Comparison of ENCODE assay signal across 28 mouse cellular contexts in the genomic region with DNA sequence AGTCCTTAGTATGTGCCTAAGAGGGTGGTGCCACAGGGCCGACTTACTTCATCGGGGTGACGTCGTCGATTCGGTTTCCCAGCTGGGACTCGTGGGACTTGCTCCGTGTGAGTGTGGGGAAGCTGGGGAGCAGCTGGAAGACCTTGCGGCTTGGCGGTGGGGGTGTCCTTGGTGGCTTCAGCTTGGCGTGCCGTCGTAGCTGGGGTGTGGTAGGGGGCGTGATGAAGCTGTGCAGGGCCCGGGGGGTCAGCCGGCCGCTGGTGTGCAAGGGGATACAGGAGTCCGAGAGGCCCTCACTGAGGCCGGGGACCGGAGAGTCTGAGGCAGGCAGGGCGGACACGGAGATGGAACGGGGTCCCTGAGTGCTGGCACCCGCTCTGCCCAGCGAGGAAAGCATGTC.
A peak's percentile ranks its signal among the peaks of the same experiment; 100 is the strongest.
DNase-seq lines count a peak whose midpoint lies in the region; ATAC-seq and TF ChIP-seq lines count a peak whose summit lies in the region.
"Had no signal": no experiment of that assay in that cellular context is flagged by ENCODE, and none has a peak within 500 bp of the region (broad histone marks: within the 10 kb centered on the region; RNA-seq: fewer than 3 reads in every experiment).

No protein-coding gene starts in this region.

- DNase-seq in forebrain, embryonic 10.5 days (ENCODE audit: extremely low spot score, low spot score) = no peak
- DNase-seq in heart, adult 18-20 months = peak; percentile 42 to 46
- peak; percentile 26 for DNase-seq in thymus, postnatal 4 days
- DNase-seq in thymus, postnatal 36 days = no peak
- no peak for DNase-seq in stomach, postnatal 0 days (ENCODE audit: low spot score)
- DNase-seq: adrenal gland, postnatal 14 days; cerebellum, adult 11 months; cerebellum, adult 2 months; cerebellum, adult 9-11 months; cerebellum, postnatal 25 days; forebrain, postnatal 0 days; gastrocnemius, postnatal 14 days; heart, postnatal 10 days; heart, postnatal 36 days had no signal

- peaks cover 41% of the 10 kb centered on the region for H3K4me1 ChIP-seq in forebrain, embryonic 10.5 days
- H3K4me1 ChIP-seq in forebrain, embryonic 16.5 days (replicated peaks; ENCODE audit: control insufficient read depth, insufficient read depth, low read length) = no peaks in the 10 kb centered on the region
- H3K4me1 ChIP-seq in heart, embryonic 11.5 days (ENCODE audit: control insufficient read depth, insufficient read depth, low read length) = peaks cover 9% of the 10 kb centered on the region
- H3K4me1 ChIP-seq in stomach, postnatal 0 days (replicated peaks; ENCODE audit: control insufficient read depth, insufficient read depth) = 0 out of 2 replicates have a peak, but pooled peaks cover 3% of the 10 kb centered on the region
- peaks cover 21% of the 10 kb centered on the region for H3K4me1 ChIP-seq in hindbrain, embryonic 12.5 days

- ATAC-seq in forebrain, embryonic 16.5 days = no peak
- ATAC-seq in heart, embryonic 11.5 days (replicated peaks; ENCODE audit: insufficient number of reproducible peaks, low FRiP score, low TSS enrichment) = no peak
- ATAC-seq in stomach, postnatal 0 days (ENCODE audit: low FRiP score, low TSS enrichment) = 0 out of 2 replicates have a peak, but pooled peaks have one; percentile 28
- ATAC-seq in hindbrain, embryonic 12.5 days (ENCODE audit: low FRiP score) = no peak
- ATAC-seq: forebrain, embryonic 13.5 days; forebrain, postnatal 0 days; hindbrain, postnatal 0 days; inflammation-experienced regulatory T-cells, adult 6 months; intestine, embryonic 16.5 days had no signal

- 97% methylated on average over 25 of the region's 25 CpGs for WGBS in forebrain, embryonic 10.5 days
- WGBS in forebrain, embryonic 16.5 days = 96% methylated on average over 25 of the region's 25 CpGs
- 92% methylated on average over 25 of the region's 25 CpGs for WGBS in heart, embryonic 11.5 days (ENCODE audit: insufficient replicate concordance)
- 91% methylated on average over 25 of the region's 25 CpGs for WGBS in stomach, postnatal 0 days
- WGBS in hindbrain, embryonic 12.5 days = 97% methylated on average over 25 of the region's 25 CpGs

- peak overlapping the region; percentile 76; the same call in 1 of the 2 replicates for H3K27ac ChIP-seq in forebrain, embryonic 10.5 days
- H3K27ac ChIP-seq in forebrain, embryonic 16.5 days (ENCODE audit: low read length) = no peak overlapping the region
- H3K27ac ChIP-seq in heart, embryonic 11.5 days (ENCODE audit: low read depth, low read length) = no peak overlapping the region
- no peak overlapping the region for H3K27ac ChIP-seq in stomach, postnatal 0 days (replicated peaks)
- H3K27ac ChIP-seq in hindbrain, embryonic 12.5 days = no peak overlapping the region
- H3K27ac ChIP-seq: embryonic facial prominence, embryonic 12.5 days; embryonic facial prominence, embryonic 15.5 days; forebrain, embryonic 13.5 days; heart, adult 2 months; heart, embryonic 15.5 days; hindbrain, embryonic 14.5 days; hindbrain, postnatal 0 days had no signal

- H3K36me3 ChIP-seq in forebrain, embryonic 10.5 days (replicated peaks) = peaks cover 45% of the 10 kb centered on the region
- no peaks in the 10 kb centered on the region; the same call in 1 of the 2 replicates for H3K36me3 ChIP-seq in forebrain, embryonic 16.5 days (ENCODE audit: control insufficient read depth, insufficient read depth)
- H3K36me3 ChIP-seq in heart, embryonic 11.5 days (ENCODE audit: control insufficient read depth, insufficient read depth, low read length) = peaks cover 15% of the 10 kb centered on the region
- H3K36me3 ChIP-seq in stomach, postnatal 0 days (ENCODE audit: control insufficient read depth, insufficient read depth, low read length) = peaks cover 7% of the 10 kb centered on the region; the same call in 1 of the 2 replicates
- H3K36me3 ChIP-seq in hindbrain, embryonic 12.5 days = peaks cover 12% of the 10 kb centered on the region

- H3K4me3 ChIP-seq in forebrain, embryonic 10.5 days = no peak overlapping the region
- no peak overlapping the region for H3K4me3 ChIP-seq in forebrain, embryonic 16.5 days (replicated peaks; ENCODE audit: low read length)
- no peak overlapping the region for H3K4me3 ChIP-seq in heart, embryonic 11.5 days (ENCODE audit: low read depth, low read length)
- H3K4me3 ChIP-seq in stomach, postnatal 0 days (ENCODE audit: low read depth, low read length) = no peak overlapping the region
- no peak overlapping the region for H3K4me3 ChIP-seq in hindbrain, embryonic 12.5 days
- H3K4me3 ChIP-seq: embryonic facial prominence, embryonic 12.5 days; embryonic facial prominence, embryonic 15.5 days; forebrain, embryonic 13.5 days; heart, adult 2 months; heart, embryonic 12.5 days; heart, embryonic 15.5 days; hindbrain, embryonic 10.5 days had no signal

- H3K4me2 ChIP-seq in forebrain, embryonic 16.5 days (ENCODE audit: low read length) = no peak overlapping the region
- H3K4me2 ChIP-seq in heart, embryonic 11.5 days = no peak overlapping the region
- H3K4me2 ChIP-seq in stomach, postnatal 0 days (replicated peaks; ENCODE audit: low read depth) = no peak overlapping the region
- H3K4me2 ChIP-seq in hindbrain, embryonic 12.5 days (replicated peaks) = no peak overlapping the region
- H3K4me2 ChIP-seq: embryonic facial prominence, embryonic 12.5 days; embryonic facial prominence, embryonic 15.5 days; forebrain, embryonic 13.5 days; heart, embryonic 12.5 days; heart, embryonic 15.5 days; hindbrain, embryonic 14.5 days had no signal

- H3K27me3 ChIP-seq in forebrain, embryonic 10.5 days (ENCODE audit: poor library complexity, severe bottlenecking) = no peaks in the 10 kb centered on the region
- H3K27me3 ChIP-seq in forebrain, embryonic 16.5 days (replicated peaks; ENCODE audit: control insufficient read depth, insufficient read depth, low read length) = no peaks in the 10 kb centered on the region
- H3K27me3 ChIP-seq in heart, embryonic 11.5 days (ENCODE audit: control insufficient read depth, insufficient read depth, low read length) = no peaks in the 10 kb centered on the region
- no peaks in the 10 kb centered on the region for H3K27me3 ChIP-seq in stomach, postnatal 0 days (ENCODE audit: control insufficient read depth, insufficient read depth, low read length)
- no peaks in the 10 kb centered on the region for H3K27me3 ChIP-seq in hindbrain, embryonic 12.5 days
- H3K27me3 ChIP-seq: embryonic facial prominence, embryonic 12.5 days; embryonic facial prominence, embryonic 15.5 days; forebrain, embryonic 13.5 days; heart, embryonic 12.5 days; heart, embryonic 15.5 days had no signal

- no peak overlapping the region for H3K9ac ChIP-seq in forebrain, embryonic 16.5 days (replicated peaks; ENCODE audit: low read depth, low read length)
- H3K9ac ChIP-seq in heart, embryonic 11.5 days (ENCODE audit: low read depth, low read length) = no peak overlapping the region
- H3K9ac ChIP-seq in stomach, postnatal 0 days (ENCODE audit: low read length) = no peak overlapping the region
- no peak overlapping the region for H3K9ac ChIP-seq in hindbrain, embryonic 12.5 days
- H3K9ac ChIP-seq: embryonic facial prominence, embryonic 12.5 days; embryonic facial prominence, embryonic 15.5 days; forebrain, embryonic 13.5 days; forebrain, postnatal 0 days; heart, embryonic 12.5 days; heart, embryonic 15.5 days; hindbrain, embryonic 14.5 days had no signal

- no peaks in the 10 kb centered on the region for H3K9me3 ChIP-seq in forebrain, embryonic 10.5 days
- 0 out of 2 replicates have a peak, but pooled peaks cover 2% of the 10 kb centered on the region for H3K9me3 ChIP-seq in forebrain, embryonic 16.5 days (ENCODE audit: control insufficient read depth, low read length)
- 0 out of 2 replicates have a peak, but pooled peaks cover 2% of the 10 kb centered on the region for H3K9me3 ChIP-seq in heart, embryonic 11.5 days (replicated peaks; ENCODE audit: control insufficient read depth, low read length)
- no peaks in the 10 kb centered on the region for H3K9me3 ChIP-seq in stomach, postnatal 0 days (ENCODE audit: control insufficient read depth, low read length)
- H3K9me3 ChIP-seq in hindbrain, embryonic 12.5 days (replicated peaks) = no peaks in the 10 kb centered on the region; the same call in 1 of the 2 replicates
- H3K9me3 ChIP-seq: embryonic facial prominence, embryonic 12.5 days; embryonic facial prominence, embryonic 15.5 days; heart, embryonic 15.5 days had no signal

- TF ChIP-seq CTCF in stomach, postnatal 0 days (IDR thresholded peaks at IDR 0.05; ENCODE audit: low read depth) = no peak

- no peak for TF ChIP-seq EP300 in stomach, postnatal 0 days (optimal IDR thresholded peaks at IDR 0.05)

Comparison
In these comparisons a context has a peak if more than half of its experiments do, and no peak if none do; other contexts are left out.
1. DNase-seq: peak in heart, adult 18-20 months (2 of 2) and thymus, postnatal 4 days (single experiment); none in forebrain, embryonic 10.5 days (single experiment), thymus, postnatal 36 days (0 of 2) and stomach, postnatal 0 days (single experiment).